Mouse (Mus musculus) liver, postnatal 0 days (tissue): Measurements from ENCODE around the gene March10. TPM values are rescaled to one million over a fixed set of nuclear protein-coding genes. Genes with fewer than 3 reads are reported as not detected.

Experiments
- ATAC-seq: fragments of 200-750 bp; cut with Nextera tagmentation; 2 replicates; pipeline ENCODE4 v1.8.0; 2017; ENCODE audit warnings: mild to moderate bottlenecking, moderate library complexity
- DNase-seq: peaks from one replicate; pipeline ENCODE4 v3.0.0-alpha.2; 2016
- H3K27ac ChIP-seq: fragments of 300-500 bp; sonication (generic); 2 replicates; pipeline ENCODE4 v1.5.1; 2014; ENCODE audit warnings: antibody characterized with exemption, moderate library complexity, mild to moderate bottlenecking, low read depth
- H3K27me3 ChIP-seq: fragments of 300-500 bp; sonication (generic); 2 replicates; pipeline ENCODE4 v1.6.1; 2014; ENCODE audit warnings: low read length, control low read depth, mixed read lengths; ENCODE audit not compliant: insufficient read depth
- H3K36me3 ChIP-seq: fragments of 300-500 bp; sonication (generic); replicated peaks from 2 replicates; pipeline ENCODE4 v1.6.1; 2014; ENCODE audit warnings: mild to moderate bottlenecking, control low read depth, low read length, moderate library complexity, mixed read lengths; ENCODE audit not compliant: insufficient read depth
- H3K4me1 ChIP-seq: fragments of 300-500 bp; sonication (generic); 2 replicates; pipeline ENCODE4 v1.6.1; 2014; ENCODE audit warnings: antibody characterized with exemption, mild to moderate bottlenecking, control low read depth; ENCODE audit not compliant: insufficient read depth
- H3K4me2 ChIP-seq: fragments of 300-500 bp; sonication (generic); 2 replicates; pipeline ENCODE4 v1.6.1; 2014; ENCODE audit warnings: low read depth, mild to moderate bottlenecking, low read length, moderate library complexity, mixed read lengths
- H3K4me3 ChIP-seq: fragments of 300-500 bp; sonication (generic); 2 replicates; pipeline ENCODE4 v1.5.1; 2014; ENCODE audit warnings: low read depth, low read length
- H3K9ac ChIP-seq: fragments of 300-500 bp; sonication (generic); replicated peaks from 2 replicates; pipeline ENCODE4 v1.6.1; 2014; ENCODE audit warnings: mild to moderate bottlenecking, moderate library complexity
- H3K9me3 ChIP-seq: fragments of 300-500 bp; sonication (generic); 2 replicates; pipeline ENCODE4 v1.6.1; 2016; ENCODE audit warnings: mild to moderate bottlenecking, control low read depth, low read length, mixed read lengths
- CTCF ChIP-seq: sonication (generic); IDR thresholded peaks from 2 replicates; pipeline ENCODE4 v1.5.1; 2016; ENCODE audit warnings: antibody characterized with exemption, low read depth
- EP300 ChIP-seq: IDR thresholded peaks from 2 replicates; pipeline ENCODE4 v1.6.1; 2016; ENCODE audit warnings: antibody characterized with exemption, low read depth, mild to moderate bottlenecking
- WGBS: fragments of 180-500 bp; shearing (Covaris S2); extraction: QIAGEN DNeasy Blood & Tissue Kit; methylation state at CpG from one replicate; pipeline ENCODE4 v1.1.7; 2014; ENCODE audit not compliant: insufficient replicate concordance; 5-methylcytosine and 5-hydroxymethylcytosine counted together
- polyA plus RNA-seq: library from polyadenylated mRNA; unstranded; fragments of >200 nt; fragmentation: Nextera tagmentation; extraction: Ambion mirVana; gene quantifications from 2 replicates; pipeline ENCODE4 v1.2.1, GENCODE M21; 2015

The March10 gene
- polyA plus RNA-seq, 1 experiment from 2014 or later = not detected

GRCm38 (mm10) chr11:105438907-105439306 lies 17.6 kb downstream of the March10 start:
- DNase-seq = no peak
- TF ChIP-seq EP300 (no peak), CTCF (no peak)
- H3K27ac ChIP-seq = no peak overlapping the region
- H3K27me3 ChIP-seq = no peaks in the 10 kb centered on the region
- H3K9me3 ChIP-seq = no peaks in the 10 kb centered on the region
- H3K4me3 ChIP-seq = no peak overlapping the region
- no peaks in the 10 kb centered on the region for H3K36me3 ChIP-seq
- no peak overlapping the region for H3K9ac ChIP-seq
- no peaks in the 10 kb centered on the region for H3K4me1 ChIP-seq
- no peak overlapping the region for H3K4me2 ChIP-seq
- no peak for ATAC-seq
- WGBS = 68% methylated on average over 7 of the region's 7 CpGs

GRCm38 (mm10) chr11:105426441-105426840 lies 30.1 kb downstream of the March10 start:
- 67% methylated on average over 5 of the region's 5 CpGs for WGBS
- DNase-seq (no peak), ATAC-seq (no peak)
- Histone ChIP-seq H3K4me2 (no peak overlapping the region), H3K27me3 (no peaks in the 10 kb centered on the region), H3K9ac (no peak overlapping the region), H3K4me3 (no peak overlapping the region), H3K36me3 (no peaks in the 10 kb centered on the region), H3K4me1 (no peaks in the 10 kb centered on the region), H3K27ac (no peak overlapping the region), H3K9me3 (no peaks in the 10 kb centered on the region)
- TF ChIP-seq CTCF (no peak), EP300 (no peak)

GRCm38 (mm10) chr11:105424643-105425042 lies 31.9 kb downstream of the March10 start:
- H3K4me2 ChIP-seq = no peak overlapping the region
- WGBS = 82% methylated on average over 4 of the region's 4 CpGs

GRCm38 (mm10) chr11:105420671-105421450 lies 35.7 kb downstream of the March10 start:
- Histone ChIP-seq H3K9ac (no peak overlapping the region), H3K27me3 (no peaks in the 10 kb centered on the region), H3K27ac (no peak overlapping the region), H3K4me3 (no peak overlapping the region), H3K4me1 (no peaks in the 10 kb centered on the region), H3K4me2 (no peak overlapping the region), H3K9me3 (no peaks in the 10 kb centered on the region), H3K36me3 (no peaks in the 10 kb centered on the region)
- no peak for ATAC-seq
- no peak for DNase-seq
- 36% methylated on average over 7 of the region's 7 CpGs for WGBS
- TF ChIP-seq CTCF (no peak), EP300 (no peak)

More at GRCm38 (mm10) chr11:105424643-105425042, 31.9 kb downstream of the March10 start:
- H3K27ac ChIP-seq = no peak overlapping the region
- H3K4me1 ChIP-seq = no peaks in the 10 kb centered on the region
- TF ChIP-seq CTCF (no peak), EP300 (no peak)
- no peak overlapping the region for H3K4me3 ChIP-seq
- no peaks in the 10 kb centered on the region for H3K27me3 ChIP-seq
- no peaks in the 10 kb centered on the region for H3K36me3 ChIP-seq
- DNase-seq (no peak), ATAC-seq (no peak)
- no peaks in the 10 kb centered on the region for H3K9me3 ChIP-seq
- no peak overlapping the region for H3K9ac ChIP-seq

GRCm38 (mm10) chr11:105419946-105420345 lies 36.6 kb downstream of the March10 start:
- H3K9me3 ChIP-seq = no peaks in the 10 kb centered on the region

GRCm38 (mm10) chr11:105414009-105414408 lies 42.5 kb downstream of the March10 start:
- WGBS = 63% methylated on average over 1 of the region's 1 CpGs
- TF ChIP-seq EP300 (no peak), CTCF (no peak)
- Histone ChIP-seq H3K36me3 (no peaks in the 10 kb centered on the region), H3K27me3 (no peaks in the 10 kb centered on the region), H3K4me1 (no peaks in the 10 kb centered on the region), H3K4me2 (no peak overlapping the region), H3K27ac (no peak overlapping the region), H3K9me3 (no peaks in the 10 kb centered on the region), H3K9ac (no peak overlapping the region), H3K4me3 (no peak overlapping the region)
- DNase-seq (no peak), ATAC-seq (no peak)

More at GRCm38 (mm10) chr11:105419946-105420345, 36.6 kb downstream of the March10 start:
- no peaks in the 10 kb centered on the region for H3K36me3 ChIP-seq
- H3K4me1 ChIP-seq = no peaks in the 10 kb centered on the region
- no peak for ATAC-seq
- no peak overlapping the region for H3K4me2 ChIP-seq
- WGBS = 70% methylated on average over 7 of the region's 7 CpGs
- no peak for DNase-seq
- no peak overlapping the region for H3K9ac ChIP-seq
- H3K4me3 ChIP-seq = no peak overlapping the region
- H3K27ac ChIP-seq = no peak overlapping the region
- no peaks in the 10 kb centered on the region for H3K27me3 ChIP-seq
- no peak for TF ChIP-seq EP300
- TF ChIP-seq CTCF = no peak
